Mouse (Mus musculus) G1E (cell line): ENCODE results near the gene Ksr1.

ENCODE experiments used
- CTCF ChIP-seq: IDR thresholded peaks from 2 replicates; pipeline ENCODE4 v1.5.1; 2012; ENCODE audit warnings: low read depth, low read length, inconsistent platforms, mixed read lengths
- TAL1 ChIP-seq: conservative IDR thresholded peaks from 2 replicates; pipeline ENCODE4 v1.6.1; 2012; ENCODE audit warnings: low read depth, low read length, inconsistent platforms, mixed read lengths

- TF ChIP-seq TAL1 (no peak), CTCF (no peak)
These were observed 6.2 kb downstream of the Ksr1 start for GRCm38 (mm10) chr11:79139878-79140510.
